Mouse (Mus musculus) CD4-positive, CD25-positive, alpha-beta regulatory T cell, adult 2 months (primary cell): ENCODE measurements around the gene Rrm2.
A peak's percentile ranks its signal among the peaks of the same experiment; 100 is the strongest.

Experiments
- DNase-seq: peaks from one replicate; pipeline ENCODE4 v3.0.0-alpha.2; 2012; ENCODE audit warnings: low read depth, low spot score

Gene Rrm2

GRCm38 (mm10) chr12:24747297-24747696, 39.3 kb downstream of the Rrm2 start:
- DNase-seq: no peak

- no peak for DNase-seq
These were observed 42.5 kb downstream of the Rrm2 start for GRCm38 (mm10) chr12:24750521-24750920.

GRCm38 (mm10) chr12:24753680-24754079, 45.6 kb downstream of the Rrm2 start:
- no peak for DNase-seq

- no peak for DNase-seq
These were observed 46.7 kb downstream of the Rrm2 start for GRCm38 (mm10) chr12:24754693-24755092.

GRCm38 (mm10) chr12:24755471-24755870, 47.4 kb downstream of the Rrm2 start:
- DNase-seq: no peak

GRCm38 (mm10) chr12:24757387-24757786, 49.3 kb downstream of the Rrm2 start:
- no peak for DNase-seq

- DNase-seq: no peak
These were observed 50.3 kb downstream of the Rrm2 start for GRCm38 (mm10) chr12:24758374-24758773.

- peak; percentile 4 for DNase-seq
These were observed 54.2 kb downstream of the Rrm2 start for GRCm38 (mm10) chr12:24762253-24762652.
